Mouse (Mus musculus) erythroid progenitor cell, adult 5-6 weeks (primary cell): ENCODE results near the gene Mtrf1. TPM values are rescaled to one million over a fixed set of nuclear protein-coding genes. Genes with fewer than 3 reads are reported as not detected.
"Not testable (repeated sequence)": the region's sequence is repeated elsewhere in the genome, so short reads cannot be mapped to it uniquely, and the experiment has no call there.

ENCODE experiments used
- ATAC-seq: replicated peaks from 2 replicates; pipeline ENCODE4 v1.8.0; 2016; ENCODE audit warnings: moderate number of reproducible peaks, mild to moderate bottlenecking, moderate TSS enrichment, inconsistent platforms; ENCODE audit not compliant: poor library complexity, low FRiP score, severe bottlenecking
- total RNA-seq, 2 experiments: library from RNA; stranded (forward) in 1 of 2; stranded (reverse) in 1 of 2; fragments of 150-400 nt in 1 of 2; fragments of 186-747, 209-891 nt in 1 of 2; gene quantifications; 2 replicates each; pipeline versions ENCODE4 v1.2.3 to v1.2.4; 2015 to 2017; ENCODE audit warnings: low replicate concordance in 2 of 2

Mtrf1 gene
- total RNA-seq, 2 experiments from 2014 or later: 0.91 to 2.1 TPM

- ATAC-seq: no peak
These were observed 43.9 kb downstream of the Mtrf1 start for GRCm38 (mm10) chr14:79441441-79441840.

- ATAC-seq: no peak
These were observed 47.0 kb downstream of the Mtrf1 start for GRCm38 (mm10) chr14:79444601-79445000.

- no peak for ATAC-seq
These were observed 47.6 kb downstream of the Mtrf1 start for GRCm38 (mm10) chr14:79445055-79445620.

- peak; percentile 96 for ATAC-seq
These were observed 54.4 kb downstream of the Mtrf1 start, which contains the start of gene Kbtbd6 for GRCm38 (mm10) chr14:79451681-79452590. TSS of gene Kbtbd6 (plus strand) at chr14:79451835.

GRCm38 (mm10) chr14:79452591-79452934 is 55.0 kb downstream of the Mtrf1 start:
- not testable (repeated sequence) for ATAC-seq

- ATAC-seq: no peak
These were observed 62.8 kb downstream of the Mtrf1 start for GRCm38 (mm10) chr14:79460401-79460800.

- no peak for ATAC-seq
These were observed 63.4 kb downstream of the Mtrf1 start for GRCm38 (mm10) chr14:79460988-79461387.

- no peak for ATAC-seq
These were observed 68.1 kb downstream of the Mtrf1 start for GRCm38 (mm10) chr14:79465623-79466022.

GRCm38 (mm10) chr14:79467621-79468020 is 70.0 kb downstream of the Mtrf1 start:
- ATAC-seq: peak; percentile 68; the same call in 1 of the 2 replicates

Other genes with a start within 250 kb of the Mtrf1 start
- gene Zfp957, start 150.4 kb upstream of the Mtrf1 start, total RNA-seq (2015; ENCODE audit: low replicate concordance): not detected in 2 replicates
- gene Zfp957, start 150.4 kb upstream of the Mtrf1 start, total RNA-seq (2017; ENCODE audit: low replicate concordance): not detected in 2 replicates
- gene Rgcc, start 96.1 kb upstream of the Mtrf1 start, total RNA-seq (2015; ENCODE audit: low replicate concordance): 138 and 211 TPM in 2 replicates
- gene Rgcc, start 96.1 kb upstream of the Mtrf1 start, total RNA-seq (2017; ENCODE audit: low replicate concordance): 175 and 244 TPM in 2 replicates
- gene Naa16, start 7.0 kb upstream of the Mtrf1 start, total RNA-seq (2015; ENCODE audit: low replicate concordance): 43.2 and 65.8 TPM in 2 replicates
- 49.9 and 60.7 TPM in 2 replicates for gene Naa16, start 7.0 kb upstream of the Mtrf1 start, total RNA-seq (2017; ENCODE audit: low replicate concordance)
- 16.6 and 21.0 TPM in 2 replicates for gene Kbtbd7, start 28.7 kb downstream of the Mtrf1 start, total RNA-seq (2015; ENCODE audit: low replicate concordance)
- gene Kbtbd7, start 28.7 kb downstream of the Mtrf1 start, total RNA-seq (2017; ENCODE audit: low replicate concordance): 10.8 and 16.7 TPM in 2 replicates
- gene Kbtbd6, start 54.1 kb downstream of the Mtrf1 start, total RNA-seq (2015; ENCODE audit: low replicate concordance): 21.3 and 29.3 TPM in 2 replicates
- 13.2 and 27.5 TPM in 2 replicates for gene Kbtbd6, start 54.1 kb downstream of the Mtrf1 start, total RNA-seq (2017; ENCODE audit: low replicate concordance)
- gene Elf1, start 83.4 kb downstream of the Mtrf1 start, total RNA-seq (2015; ENCODE audit: low replicate concordance): 38.9 and 39.8 TPM in 2 replicates
- gene Elf1, start 83.4 kb downstream of the Mtrf1 start, total RNA-seq (2017; ENCODE audit: low replicate concordance): 81.2 and 83.4 TPM in 2 replicates
- gene Wbp4, start 83.7 kb downstream of the Mtrf1 start, total RNA-seq (2015; ENCODE audit: low replicate concordance): 25.6 and 27.7 TPM in 2 replicates
- 40.6 and 64.4 TPM in 2 replicates for gene Wbp4, start 83.7 kb downstream of the Mtrf1 start, total RNA-seq (2017; ENCODE audit: low replicate concordance)
- gene Sugt1, start 189.9 kb downstream of the Mtrf1 start, total RNA-seq (2015; ENCODE audit: low replicate concordance): 40.7 and 44.0 TPM in 2 replicates
- gene Sugt1, start 189.9 kb downstream of the Mtrf1 start, total RNA-seq (2017; ENCODE audit: low replicate concordance): 17.1 and 61.1 TPM in 2 replicates